Mouse (Mus musculus): ENCODE results near the gene Arhgef25. TPM values are rescaled to one million over a fixed set of nuclear protein-coding genes. Genes with fewer than 3 reads are reported as not detected.
"Not testable (repeated sequence)": the region's sequence is repeated elsewhere in the genome, so short reads cannot be mapped to it uniquely, and the experiment has no call there.

The Arhgef25 gene
- polyA plus RNA-seq, 1 experiment from 2014 or later: 30.1 TPM

- Histone ChIP-seq H3K36me3 (ENCODE audit: control insufficient read depth, insufficient read depth, low read length) (no peaks in the 10 kb centered on the region), H3K4me1 (replicated peaks; ENCODE audit: control insufficient read depth, insufficient read depth, low read length) (no peaks in the 10 kb centered on the region), H3K27me3 (ENCODE audit: control insufficient read depth, insufficient read depth, low read length) (no peaks in the 10 kb centered on the region), H3K4me2 (replicated peaks; ENCODE audit: low read depth, low read length) (no peak overlapping the region), H3K9ac (ENCODE audit: low read depth, low read length) (no peak overlapping the region), H3K27ac (ENCODE audit: low read depth, low read length) (no peak overlapping the region), H3K9me3 (ENCODE audit: control insufficient read depth, low read length) (no peaks in the 10 kb centered on the region), H3K4me3 (ENCODE audit: low read depth, low read length) (no peak overlapping the region)
- WGBS: 95% methylated on average over 2 of the region's 2 CpGs
- ATAC-seq (ENCODE audit: low FRiP score): no peak
- DNase-seq (ENCODE audit: low spot score): no peak
Observed at GRCm38 (mm10) chr10:127154241-127154640, 35.6 kb downstream of the Arhgef25 start.

DNA sequence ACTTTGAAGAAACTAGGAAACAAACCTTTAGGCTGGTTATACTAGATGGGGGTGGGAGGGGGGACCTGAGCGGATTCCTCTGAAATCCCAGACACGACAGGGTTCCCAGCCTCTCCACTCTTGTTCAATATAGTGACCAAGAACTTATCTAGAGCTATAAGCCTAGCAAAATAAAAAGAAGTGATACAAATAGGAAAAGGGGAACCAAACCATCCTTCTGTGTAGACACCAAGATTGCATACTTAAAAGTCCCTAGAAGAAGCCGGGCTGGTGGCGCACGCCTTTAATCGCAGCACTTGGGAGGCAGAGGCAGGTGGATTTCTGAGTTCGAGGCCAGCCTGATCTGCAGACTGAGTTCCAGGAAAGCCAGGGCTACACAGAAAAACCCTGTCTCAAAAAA, 36.6 kb downstream of the Arhgef25 start:
- H3K4me1 ChIP-seq (replicated peaks; ENCODE audit: control insufficient read depth, insufficient read depth, low read length): no peaks in the 10 kb centered on the region
- H3K36me3 ChIP-seq (ENCODE audit: control insufficient read depth, insufficient read depth, low read length): no peaks in the 10 kb centered on the region
- H3K27ac ChIP-seq (ENCODE audit: low read depth, low read length): no peak overlapping the region
- no peaks in the 10 kb centered on the region for H3K27me3 ChIP-seq (ENCODE audit: control insufficient read depth, insufficient read depth, low read length)
- no peak overlapping the region for H3K4me3 ChIP-seq (ENCODE audit: low read depth, low read length)
- no peaks in the 10 kb centered on the region for H3K9me3 ChIP-seq (ENCODE audit: control insufficient read depth, low read length)
- 95% methylated on average over 7 of the region's 7 CpGs for WGBS
- no peak for DNase-seq (ENCODE audit: low spot score)
- no peak for ATAC-seq (ENCODE audit: low FRiP score)
- H3K4me2 ChIP-seq (replicated peaks; ENCODE audit: low read depth, low read length): no peak overlapping the region
- no peak overlapping the region for H3K9ac ChIP-seq (ENCODE audit: low read depth, low read length)

- H3K36me3 ChIP-seq (ENCODE audit: control insufficient read depth, insufficient read depth, low read length); DNase-seq (ENCODE audit: low spot score); H3K9me3 ChIP-seq (ENCODE audit: control insufficient read depth, low read length); H3K4me3 ChIP-seq (ENCODE audit: low read depth, low read length); H3K27ac ChIP-seq (ENCODE audit: low read depth, low read length); H3K4me2 ChIP-seq (replicated peaks; ENCODE audit: low read depth, low read length); H3K9ac ChIP-seq (ENCODE audit: low read depth, low read length); H3K4me1 ChIP-seq (replicated peaks; ENCODE audit: control insufficient read depth, insufficient read depth, low read length); ATAC-seq (ENCODE audit: low FRiP score); H3K27me3 ChIP-seq (ENCODE audit: control insufficient read depth, insufficient read depth, low read length): not testable (repeated sequence)
- 89% methylated on average over 10 of the region's 10 CpGs for WGBS
Observed at GRCm38 (mm10) chr10:127152556-127152955, 37.3 kb downstream of the Arhgef25 start.

DNA sequence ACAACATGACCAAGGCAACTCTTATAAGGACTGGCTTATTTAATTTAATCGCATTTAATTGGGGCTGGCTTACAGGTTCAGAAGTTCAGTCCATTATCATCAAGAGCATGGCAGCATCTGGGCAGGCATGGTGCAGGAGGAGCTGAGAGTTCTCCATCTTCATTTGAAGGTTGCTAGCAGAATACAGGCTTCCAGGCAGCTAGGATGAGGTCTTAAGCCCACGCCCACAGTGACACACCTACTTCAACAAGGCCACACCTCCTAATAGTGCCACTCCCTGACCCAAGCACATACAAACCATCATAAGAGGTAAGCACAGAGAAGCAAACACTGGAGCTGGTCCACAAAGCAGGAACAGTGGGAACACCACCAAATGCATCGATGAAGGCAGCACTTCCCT, 38.6 kb downstream of the Arhgef25 start:
- H3K9me3 ChIP-seq (ENCODE audit: control insufficient read depth, low read length); H3K36me3 ChIP-seq (ENCODE audit: control insufficient read depth, insufficient read depth, low read length); H3K9ac ChIP-seq (ENCODE audit: low read depth, low read length); DNase-seq (ENCODE audit: low spot score); H3K4me1 ChIP-seq (replicated peaks; ENCODE audit: control insufficient read depth, insufficient read depth, low read length); H3K27ac ChIP-seq (ENCODE audit: low read depth, low read length); ATAC-seq (ENCODE audit: low FRiP score); H3K4me3 ChIP-seq (ENCODE audit: low read depth, low read length); H3K4me2 ChIP-seq (replicated peaks; ENCODE audit: low read depth, low read length); H3K27me3 ChIP-seq (ENCODE audit: control insufficient read depth, insufficient read depth, low read length): not testable (repeated sequence)
- 89% methylated on average over 3 of the region's 3 CpGs for WGBS

- no peak overlapping the region for H3K4me3 ChIP-seq (ENCODE audit: low read depth, low read length)
- WGBS: 77% methylated on average over 4 of the region's 4 CpGs
- H3K27ac ChIP-seq (ENCODE audit: low read depth, low read length): no peak overlapping the region
- H3K9me3 ChIP-seq (ENCODE audit: control insufficient read depth, low read length): no peaks in the 10 kb centered on the region
- DNase-seq (ENCODE audit: low spot score) (no peak), ATAC-seq (ENCODE audit: low FRiP score) (no peak)
- no peaks in the 10 kb centered on the region for H3K36me3 ChIP-seq (ENCODE audit: control insufficient read depth, insufficient read depth, low read length)
- no peaks in the 10 kb centered on the region for H3K27me3 ChIP-seq (ENCODE audit: control insufficient read depth, insufficient read depth, low read length)
- H3K4me2 ChIP-seq (replicated peaks; ENCODE audit: low read depth, low read length): no peak overlapping the region
- H3K4me1 ChIP-seq (replicated peaks; ENCODE audit: control insufficient read depth, insufficient read depth, low read length): no peaks in the 10 kb centered on the region
- H3K9ac ChIP-seq (ENCODE audit: low read depth, low read length): no peak overlapping the region
Observed at GRCm38 (mm10) chr10:127150471-127150872, 39.4 kb downstream of the Arhgef25 start.

DNA sequence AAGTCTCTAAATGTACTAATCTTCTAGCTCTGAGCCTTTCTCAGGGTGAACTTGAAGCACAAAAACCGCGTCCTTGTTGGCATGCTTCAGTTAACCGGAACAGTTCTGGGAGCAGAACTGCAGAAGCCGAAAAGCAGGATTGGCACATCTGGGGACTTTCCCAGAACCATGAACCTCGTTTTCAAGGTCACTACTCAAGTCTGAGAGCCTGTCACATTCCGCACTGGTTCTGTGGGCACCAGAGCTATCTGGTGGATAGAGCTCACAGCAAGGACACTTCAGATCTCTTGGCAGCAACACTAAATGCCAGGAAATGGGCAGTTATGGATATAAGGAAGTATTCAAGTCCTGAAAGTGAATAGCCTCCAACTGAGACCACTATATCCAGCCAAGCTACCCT, 42.7 kb downstream of the Arhgef25 start:
- WGBS: 81% methylated on average over 6 of the region's 6 CpGs
- H3K9ac ChIP-seq (ENCODE audit: low read depth, low read length): no peak overlapping the region
- DNase-seq (ENCODE audit: low spot score) (no peak), ATAC-seq (ENCODE audit: low FRiP score) (no peak)
- H3K36me3 ChIP-seq (ENCODE audit: control insufficient read depth, insufficient read depth, low read length): no peaks in the 10 kb centered on the region
- no peak overlapping the region for H3K4me3 ChIP-seq (ENCODE audit: low read depth, low read length)
- no peaks in the 10 kb centered on the region for H3K4me1 ChIP-seq (replicated peaks; ENCODE audit: control insufficient read depth, insufficient read depth, low read length)
- H3K9me3 ChIP-seq (ENCODE audit: control insufficient read depth, low read length): no peaks in the 10 kb centered on the region
- H3K27me3 ChIP-seq (ENCODE audit: control insufficient read depth, insufficient read depth, low read length): no peaks in the 10 kb centered on the region
- no peak overlapping the region for H3K4me2 ChIP-seq (replicated peaks; ENCODE audit: low read depth, low read length)
- no peak overlapping the region for H3K27ac ChIP-seq (ENCODE audit: low read depth, low read length)

DNA sequence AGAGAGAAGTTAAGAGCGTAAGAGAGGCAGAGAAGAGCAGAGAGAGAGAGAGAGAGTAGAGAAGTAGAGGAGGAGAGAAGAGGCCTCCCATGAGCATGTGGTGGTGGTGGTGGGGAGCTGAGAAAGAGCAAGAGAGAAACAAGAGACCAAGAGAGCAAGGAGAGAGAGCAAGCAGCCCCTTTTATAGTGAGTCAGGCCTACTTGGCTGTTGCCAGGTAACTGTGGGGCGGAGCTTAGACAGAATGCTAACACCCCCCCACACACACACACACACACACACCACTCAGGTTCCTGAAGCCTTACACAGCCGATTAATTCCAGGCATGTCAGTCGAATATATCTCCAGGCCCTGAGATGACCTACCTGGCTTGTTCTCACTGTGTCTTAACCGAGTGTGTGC, 44.6 kb downstream of the Arhgef25 start:
- H3K27ac ChIP-seq (ENCODE audit: low read depth, low read length): no peak overlapping the region
- 82% methylated on average over 5 of the region's 5 CpGs for WGBS
- H3K4me1 ChIP-seq (replicated peaks; ENCODE audit: control insufficient read depth, insufficient read depth, low read length): no peaks in the 10 kb centered on the region

GRCm38 (mm10) chr10:127144536-127144935, 45.3 kb downstream of the Arhgef25 start:
- H3K36me3 ChIP-seq (ENCODE audit: control insufficient read depth, insufficient read depth, low read length): no peaks in the 10 kb centered on the region
- no peak overlapping the region for H3K4me3 ChIP-seq (ENCODE audit: low read depth, low read length)
- no peak overlapping the region for H3K4me2 ChIP-seq (replicated peaks; ENCODE audit: low read depth, low read length)
- H3K4me1 ChIP-seq (replicated peaks; ENCODE audit: control insufficient read depth, insufficient read depth, low read length): no peaks in the 10 kb centered on the region
- no peak overlapping the region for H3K27ac ChIP-seq (ENCODE audit: low read depth, low read length)
- H3K9me3 ChIP-seq (ENCODE audit: control insufficient read depth, low read length): no peaks in the 10 kb centered on the region
- H3K27me3 ChIP-seq (ENCODE audit: control insufficient read depth, insufficient read depth, low read length): no peaks in the 10 kb centered on the region
- WGBS: 92% methylated on average over 7 of the region's 7 CpGs
- no peak overlapping the region for H3K9ac ChIP-seq (ENCODE audit: low read depth, low read length)
- no peak for DNase-seq (ENCODE audit: low spot score)
- ATAC-seq (ENCODE audit: low FRiP score): no peak

More for the DNA sequence above, 44.6 kb downstream of the Arhgef25 start:
- H3K4me2 ChIP-seq (replicated peaks; ENCODE audit: low read depth, low read length): no peak overlapping the region
- ATAC-seq (ENCODE audit: low FRiP score) (no peak), DNase-seq (ENCODE audit: low spot score) (no peak)
- H3K9me3 ChIP-seq (ENCODE audit: control insufficient read depth, low read length): no peaks in the 10 kb centered on the region
- H3K9ac ChIP-seq (ENCODE audit: low read depth, low read length): no peak overlapping the region
- no peaks in the 10 kb centered on the region for H3K36me3 ChIP-seq (ENCODE audit: control insufficient read depth, insufficient read depth, low read length)
- no peaks in the 10 kb centered on the region for H3K27me3 ChIP-seq (ENCODE audit: control insufficient read depth, insufficient read depth, low read length)
- no peak overlapping the region for H3K4me3 ChIP-seq (ENCODE audit: low read depth, low read length)

GRCm38 (mm10) chr10:127143228-127143627, 46.7 kb downstream of the Arhgef25 start:
- DNase-seq (ENCODE audit: low spot score): no peak
- H3K9ac ChIP-seq (ENCODE audit: low read depth, low read length): no peak overlapping the region
- no peak overlapping the region for H3K4me2 ChIP-seq (replicated peaks; ENCODE audit: low read depth, low read length)
- H3K4me3 ChIP-seq (ENCODE audit: low read depth, low read length): no peak overlapping the region
- no peaks in the 10 kb centered on the region for H3K27me3 ChIP-seq (ENCODE audit: control insufficient read depth, insufficient read depth, low read length)
- H3K9me3 ChIP-seq (ENCODE audit: control insufficient read depth, low read length): no peaks in the 10 kb centered on the region
- H3K27ac ChIP-seq (ENCODE audit: low read depth, low read length): no peak overlapping the region
- no peaks in the 10 kb centered on the region for H3K4me1 ChIP-seq (replicated peaks; ENCODE audit: control insufficient read depth, insufficient read depth, low read length)
- ATAC-seq (ENCODE audit: low FRiP score): no peak
- H3K36me3 ChIP-seq (ENCODE audit: control insufficient read depth, insufficient read depth, low read length): no peaks in the 10 kb centered on the region
- 80% methylated on average over 8 of the region's 8 CpGs for WGBS
